Mouse (Mus musculus): ENCODE data around the gene Pnpla1.

DNA sequence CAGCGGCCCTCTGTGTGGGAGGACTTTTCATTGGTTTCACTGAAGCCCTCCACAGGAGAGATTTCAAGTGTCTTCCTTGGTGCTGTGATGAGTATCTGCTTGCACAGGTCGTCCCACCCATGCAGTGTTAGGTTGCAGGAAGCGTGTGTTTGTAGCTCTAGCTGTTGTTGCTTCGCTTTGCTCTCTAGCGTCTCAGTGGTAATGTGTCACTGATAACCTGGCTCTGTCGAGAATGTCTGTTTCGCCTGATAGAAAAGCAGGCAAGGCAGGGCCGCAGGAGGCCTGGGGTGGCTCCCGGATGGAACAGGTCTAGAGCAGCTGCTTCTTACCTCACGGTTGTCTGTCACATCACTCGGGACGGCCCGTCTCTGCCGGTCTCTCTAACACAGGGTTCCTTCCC is 29.1 kb upstream of the Pnpla1 start:
- TF ChIP-seq CTCF (IDR thresholded peaks at IDR 0.05) (no peak), EP300 (IDR thresholded peaks at IDR 0.05) (no peak)

All from lung, postnatal 0 days (tissue).